Mouse (Mus musculus): ENCODE data around the gene Epha5.

The Epha5 gene

GRCm38 (mm10) chr5:84417062-84417879, at the start of gene Epha5:
TSS of gene Epha5 (minus strand) at chr5:84417382.
- no peak for DNase-seq (ENCODE audit: low spot score)

GRCm38 (mm10) chr5:84456216-84456615, 39.0 kb upstream of the Epha5 start:
- no peak for DNase-seq (ENCODE audit: low spot score)

- DNase-seq (ENCODE audit: low spot score): no peak
Measured at GRCm38 (mm10) chr5:84454641-84455040, 37.5 kb upstream of the Epha5 start.

GRCm38 (mm10) chr5:84453839-84454238, 36.7 kb upstream of the Epha5 start:
- DNase-seq (ENCODE audit: low spot score): no peak

GRCm38 (mm10) chr5:84440232-84440631, 23.1 kb upstream of the Epha5 start:
- DNase-seq (ENCODE audit: low spot score): no peak

GRCm38 (mm10) chr5:84415961-84416821, 991 bp downstream of the Epha5 start:
- DNase-seq (ENCODE audit: low spot score): no peak

GRCm38 (mm10) chr5:84414931-84415431, 2.2 kb downstream of the Epha5 start:
- DNase-seq (ENCODE audit: low spot score): no peak

- DNase-seq (ENCODE audit: low spot score): no peak
Measured at GRCm38 (mm10) chr5:84413026-84413425, 4.2 kb downstream of the Epha5 start.

- DNase-seq (ENCODE audit: low spot score): no peak
Measured at GRCm38 (mm10) chr5:84408370-84408769, 8.8 kb downstream of the Epha5 start.

GRCm38 (mm10) chr5:84397085-84397484, 20.1 kb downstream of the Epha5 start:
- no peak for DNase-seq (ENCODE audit: low spot score)

- DNase-seq (ENCODE audit: low spot score): no peak
Measured at GRCm38 (mm10) chr5:84365334-84365733, 51.8 kb downstream of the Epha5 start.

- no peak for DNase-seq (ENCODE audit: low spot score)
Measured at GRCm38 (mm10) chr5:84359430-84359829, 57.8 kb downstream of the Epha5 start.

- no peak for DNase-seq (ENCODE audit: low spot score)
Measured at GRCm38 (mm10) chr5:84353069-84353468, 64.1 kb downstream of the Epha5 start.

GRCm38 (mm10) chr5:84346728-84347499, 70.3 kb downstream of the Epha5 start:
- DNase-seq (ENCODE audit: low spot score): no peak

- DNase-seq (ENCODE audit: low spot score): no peak
Measured at GRCm38 (mm10) chr5:84335834-84336465, 81.2 kb downstream of the Epha5 start.

- no peak for DNase-seq (ENCODE audit: low spot score)
Measured at GRCm38 (mm10) chr5:84334481-84334880, 82.7 kb downstream of the Epha5 start.

- DNase-seq (ENCODE audit: low spot score): no peak
Measured at GRCm38 (mm10) chr5:84331631-84332030, 85.6 kb downstream of the Epha5 start.

- DNase-seq (ENCODE audit: low spot score): no peak
Measured at GRCm38 (mm10) chr5:84320553-84320952, 96.6 kb downstream of the Epha5 start.

GRCm38 (mm10) chr5:84320138-84320537, 97.0 kb downstream of the Epha5 start:
- DNase-seq (ENCODE audit: low spot score): no peak

GRCm38 (mm10) chr5:84318814-84319340, 98.3 kb downstream of the Epha5 start:
- no peak for DNase-seq (ENCODE audit: low spot score)

- no peak for DNase-seq (ENCODE audit: low spot score)
Measured at GRCm38 (mm10) chr5:84317839-84318238, 99.3 kb downstream of the Epha5 start.
